Mouse (Mus musculus) C2C12 (cell line): ENCODE measurements around the gene Gcc2.

Experiments
- CEBPB ChIP-seq: IDR thresholded peaks from one replicate; pipeline ENCODE4 v1.6.1; 2011; ENCODE audit warnings: low read depth, mild to moderate bottlenecking, control low read depth, moderate library complexity
- CTCF ChIP-seq: IDR thresholded peaks from one replicate; pipeline ENCODE4 v1.5.1; 2011; ENCODE audit not compliant: control insufficient read depth, insufficient read depth, insufficient read length
- FOSL1 ChIP-seq: IDR thresholded peaks from one replicate; pipeline ENCODE4 v1.8.0; 2011; ENCODE audit warnings: mild to moderate bottlenecking, low read length; ENCODE audit not compliant: poor library complexity, insufficient read depth, severe bottlenecking
- MAX ChIP-seq: IDR thresholded peaks from one replicate; pipeline ENCODE4 v1.6.1; 2011; ENCODE audit warnings: mild to moderate bottlenecking, control low read depth
- MYOD1 ChIP-seq: IDR thresholded peaks from one replicate; pipeline ENCODE4 v1.6.1; 2011; ENCODE audit warnings: low read depth; ENCODE audit not compliant: control insufficient read depth, insufficient read length
- MYOG ChIP-seq: IDR thresholded peaks from one replicate; pipeline ENCODE4 v1.6.1; 2011; ENCODE audit not compliant: control insufficient read depth, insufficient read length; ENCODE audit errors: extremely low read depth
- USF1 ChIP-seq: IDR thresholded peaks from one replicate; pipeline ENCODE4 v1.6.1; 2011; ENCODE audit warnings: low read depth, mild to moderate bottlenecking, control low read depth, moderate library complexity

GRCm38 (mm10) chr10:58330635-58331034 lies 75.3 kb downstream of the Gcc2 start:
- TF ChIP-seq MYOD1 (no peak), CTCF (no peak), MYOG (no peak), MAX (no peak), FOSL1 (no peak), USF1 (no peak), CEBPB (no peak)
